Comparison of ENCODE assay signal across 8 mouse cellular contexts in the genomic region with DNA sequence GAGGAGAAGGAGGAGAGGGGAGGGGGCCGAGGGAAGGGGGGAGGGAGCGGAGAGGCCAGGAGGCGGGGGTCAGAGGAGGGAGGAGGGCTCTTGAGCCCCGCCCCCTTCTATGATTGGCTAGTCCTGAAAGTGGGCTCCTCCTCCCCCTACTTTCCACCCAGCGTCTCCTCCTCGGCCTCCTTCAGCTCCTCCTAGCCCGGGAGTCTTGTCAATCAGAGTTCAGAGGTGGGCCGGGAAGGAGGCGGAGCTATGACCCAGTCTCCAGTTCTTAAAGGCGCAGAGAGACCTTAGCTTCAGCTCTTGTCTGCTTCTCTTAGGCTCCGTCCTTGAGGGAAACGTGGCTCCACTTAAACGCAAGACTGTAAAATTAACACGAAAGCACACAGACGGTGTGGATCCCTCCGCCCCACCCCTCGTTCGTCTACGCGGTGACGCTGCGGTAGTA. TPM values are rescaled to one million over a fixed set of nuclear protein-coding genes. Genes with fewer than 3 reads are reported as not detected.
DNase-seq lines count a peak whose midpoint lies in the region; ATAC-seq and TF ChIP-seq lines count a peak whose summit lies in the region.

No protein-coding gene starts in this region.

- peak overlapping the region; percentile 75 for H3K4me3 ChIP-seq in E14TG2a.4 (replicated peaks; ENCODE audit: low read length)
- peak overlapping the region; percentile 84 for H3K4me3 ChIP-seq in forebrain, embryonic 12.5 days (replicated peaks)
- H3K4me3 ChIP-seq in heart, embryonic 16.5 days (ENCODE audit: low read length): peak overlapping the region; percentile 81
- H3K4me3 ChIP-seq in liver, embryonic 13.5 days (replicated peaks): peak overlapping the region; percentile 66
- peak overlapping the region; percentile 27 for H3K4me3 ChIP-seq in stomach, embryonic 14.5 days (ENCODE audit: low read depth, low read length)

- H3K27me3 ChIP-seq in E14TG2a.4 (ENCODE audit: insufficient read depth, low read length): 0 out of 2 replicates have a peak, but pooled peaks cover 5% of the 10 kb centered on the region
- H3K27me3 ChIP-seq in forebrain, embryonic 12.5 days: no peaks in the 10 kb centered on the region
- no peaks in the 10 kb centered on the region for H3K27me3 ChIP-seq in heart, embryonic 16.5 days (ENCODE audit: control insufficient read depth, insufficient read depth, low read length)
- no peaks in the 10 kb centered on the region for H3K27me3 ChIP-seq in liver, embryonic 13.5 days
- H3K27me3 ChIP-seq in stomach, embryonic 14.5 days (ENCODE audit: control insufficient read depth, insufficient read depth, low read length): no peaks in the 10 kb centered on the region

- peaks cover 18% of the 10 kb centered on the region for H3K4me1 ChIP-seq in E14TG2a.4 (replicated peaks; ENCODE audit: low read depth, low read length)
- peaks cover 13% of the 10 kb centered on the region; the same call in 1 of the 2 replicates for H3K4me1 ChIP-seq in forebrain, embryonic 12.5 days
- peaks cover 10% of the 10 kb centered on the region for H3K4me1 ChIP-seq in heart, embryonic 16.5 days (ENCODE audit: control insufficient read depth, insufficient read depth, low read length)
- H3K4me1 ChIP-seq in liver, embryonic 13.5 days (replicated peaks): peaks cover 17% of the 10 kb centered on the region
- peaks cover 9% of the 10 kb centered on the region; the same call in 1 of the 2 replicates for H3K4me1 ChIP-seq in stomach, embryonic 14.5 days (ENCODE audit: control insufficient read depth, insufficient read depth, low read length)

- ATAC-seq in cerebellum, adult (ENCODE audit: insufficient number of reproducible peaks, low FRiP score, low TSS enrichment): peak; percentile 99
- ATAC-seq in forebrain, embryonic 12.5 days (ENCODE audit: low FRiP score): peak; percentile 98
- ATAC-seq in heart, embryonic 16.5 days (replicated peaks; ENCODE audit: extremely low read depth, insufficient read depth, low FRiP score): peak; percentile 99
- ATAC-seq in liver, embryonic 13.5 days (ENCODE audit: low read depth): peak; percentile 100
- ATAC-seq in stomach, embryonic 14.5 days (ENCODE audit: insufficient number of reproducible peaks, insufficient read depth, low FRiP score, low read depth): peak; percentile 99

- DNase-seq in kidney, postnatal 25 days: peak; percentile 98 to 100
- peak; percentile 94 for DNase-seq in liver, embryonic 13.5 days
- peak; percentile 87 to 88 for DNase-seq in natural killer cell, adult 2 months (ENCODE audit: low spot score in 2 of 2)

- WGBS in forebrain, embryonic 12.5 days: under 1% methylated on average over 19 of the region's 22 CpGs
- under 1% methylated on average over 22 of the region's 22 CpGs for WGBS in heart, embryonic 16.5 days
- WGBS in liver, embryonic 13.5 days (ENCODE audit: insufficient replicate concordance): 1% methylated on average over 22 of the region's 22 CpGs
- whole genome bisulfite sequencing in stomach, embryonic 14.5 days: under 1% methylated on average over 21 of the region's 22 CpGs

- peak overlapping the region; percentile 97; the same call in 1 of the 2 replicates for H3K9ac ChIP-seq in forebrain, embryonic 12.5 days
- peak overlapping the region; percentile 70 for H3K9ac ChIP-seq in heart, embryonic 16.5 days (ENCODE audit: low read length)
- peak overlapping the region; percentile 70 for H3K9ac ChIP-seq in liver, embryonic 13.5 days
- H3K9ac ChIP-seq in stomach, embryonic 14.5 days (replicated peaks; ENCODE audit: low read depth, low read length): peak overlapping the region; percentile 32; the same call in 1 of the 2 replicates

- TF ChIP-seq CTCF in E14TG2a.4 (conservative IDR thresholded peaks at IDR 0.05; ENCODE audit: low read length): no peak

- peak overlapping the region; percentile 55 for H3K4me2 ChIP-seq in forebrain, embryonic 12.5 days
- H3K4me2 ChIP-seq in heart, embryonic 16.5 days (ENCODE audit: low read depth, low read length): peak overlapping the region; percentile 62
- H3K4me2 ChIP-seq in liver, embryonic 13.5 days: peak overlapping the region; percentile 93
- H3K4me2 ChIP-seq in stomach, embryonic 14.5 days (replicated peaks; ENCODE audit: low read depth, low read length): peak overlapping the region; percentile 45

- no peaks in the 10 kb centered on the region for H3K36me3 ChIP-seq in E14TG2a.4 (ENCODE audit: insufficient read depth, low read length)
- H3K36me3 ChIP-seq in forebrain, embryonic 12.5 days (replicated peaks): no peaks in the 10 kb centered on the region
- H3K36me3 ChIP-seq in heart, embryonic 16.5 days (ENCODE audit: control insufficient read depth, insufficient read depth): no peaks in the 10 kb centered on the region
- no peaks in the 10 kb centered on the region for H3K36me3 ChIP-seq in liver, embryonic 13.5 days
- H3K36me3 ChIP-seq in stomach, embryonic 14.5 days (ENCODE audit: control insufficient read depth, insufficient read depth, low read length): no peaks in the 10 kb centered on the region; the same call in 1 of the 2 replicates

- H3K27ac ChIP-seq in forebrain, embryonic 12.5 days: peak overlapping the region; percentile 100
- H3K27ac ChIP-seq in heart, embryonic 16.5 days (ENCODE audit: low read length): peak overlapping the region; percentile 77
- no peak overlapping the region for H3K27ac ChIP-seq in liver, embryonic 13.5 days
- peak overlapping the region; percentile 89 for H3K27ac ChIP-seq in stomach, embryonic 14.5 days (ENCODE audit: low read length)

- no peaks in the 10 kb centered on the region for H3K9me3 ChIP-seq in E14TG2a.4 (ENCODE audit: low read length)
- no peaks in the 10 kb centered on the region for H3K9me3 ChIP-seq in forebrain, embryonic 12.5 days
- no peaks in the 10 kb centered on the region for H3K9me3 ChIP-seq in heart, embryonic 16.5 days (replicated peaks; ENCODE audit: control insufficient read depth, low read length)
- no peaks in the 10 kb centered on the region for H3K9me3 ChIP-seq in liver, embryonic 13.5 days (replicated peaks)
- no peaks in the 10 kb centered on the region for H3K9me3 ChIP-seq in stomach, embryonic 14.5 days (ENCODE audit: control insufficient read depth, low read depth, low read length)

RNA-seq across cellular contexts. Expression of gene Pbx1, which starts 0.2 kb away (rescaled TPM):
- 69.4 and 72.2 TPM in 2 replicates for polyA plus RNA-seq in forebrain, embryonic 12.5 days (2016; fragmentation: Nextera tagmentation; extraction: Ambion mirVana)
- 18.0 and 20.7 TPM in 2 replicates for polyA plus RNA-seq in heart, embryonic 16.5 days (2015; fragmentation: Nextera tagmentation; extraction: Ambion mirVana)
- polyA plus RNA-seq in liver, embryonic 13.5 days (2015; fragmentation: Nextera tagmentation; extraction: Ambion mirVana): 3.1 and 3.2 TPM in 2 replicates
- polyA plus RNA-seq in stomach, embryonic 14.5 days (2014; fragmentation: Nextera tagmentation; extraction: Ambion mirVana): 60.3 and 64.1 TPM in 2 replicates

Comparison
In these comparisons a context has a peak if more than half of its experiments do, and no peak if none do; other contexts are left out.
1. H3K4me3 ChIP-seq: peak in every context shown above with its lines; median percentile 84 in forebrain, embryonic 12.5 days; 81 in heart, embryonic 16.5 days; 75 in E14TG2a.4; 66 in liver, embryonic 13.5 days; 27 in stomach, embryonic 14.5 days.
2. H3K9ac ChIP-seq: peak in every context shown above with its lines; median percentile 97 in forebrain, embryonic 12.5 days; 70 in heart, embryonic 16.5 days; 70 in liver, embryonic 13.5 days; 32 in stomach, embryonic 14.5 days.